Mouse (Mus musculus) C2C12 (cell line): ENCODE results near the gene Adap1.

Experiments
- CTCF ChIP-seq: IDR thresholded peaks from one replicate; pipeline ENCODE4 v1.5.1; 2011; ENCODE audit not compliant: control insufficient read depth, insufficient read depth, insufficient read length
- MAX ChIP-seq: IDR thresholded peaks from one replicate; pipeline ENCODE4 v1.6.1; 2011; ENCODE audit warnings: mild to moderate bottlenecking, control low read depth
- MYOD1 ChIP-seq: IDR thresholded peaks from one replicate; pipeline ENCODE4 v1.6.1; 2011; ENCODE audit warnings: low read depth; ENCODE audit not compliant: control insufficient read depth, insufficient read length
- USF1 ChIP-seq: IDR thresholded peaks from one replicate; pipeline ENCODE4 v1.6.1; 2011; ENCODE audit warnings: low read depth, mild to moderate bottlenecking, control low read depth, moderate library complexity

- no peak for TF ChIP-seq CTCF
- TF ChIP-seq MYOD1: no peak
- no peak for TF ChIP-seq MAX
- TF ChIP-seq USF1: no peak
Observed at GRCm38 (mm10) chr5:139287099-139287498, 38.3 kb downstream of the Adap1 start.
